Mouse (Mus musculus) CD4-positive helper T cell, adult 2 months (primary cell): Measurements from ENCODE around the gene Vmn2r7.
"Not testable (repeated sequence)": the region's sequence is repeated elsewhere in the genome, so short reads cannot be mapped to it uniquely, and the experiment has no call there.

Source experiments
- DNase-seq: peaks from one replicate; pipeline ENCODE4 v3.0.0-alpha.2; 2012; ENCODE audit warnings: low read depth, missing footprints, low spot score

Gene Vmn2r7

GRCm38 (mm10) chr3:64844665-64845064 lies at the start of gene Vmn2r7:
Vmn2r7 (minus strand) TSS chr3:64844765.
- DNase-seq = not testable (repeated sequence)

GRCm38 (mm10) chr3:64889725-64890124 lies 45.2 kb upstream of the Vmn2r7 start:
- no peak for DNase-seq

GRCm38 (mm10) chr3:64878199-64878977 lies 33.8 kb upstream of the Vmn2r7 start:
- DNase-seq = no peak

- DNase-seq = no peak
Observed at GRCm38 (mm10) chr3:64876669-64877068, 32.1 kb upstream of the Vmn2r7 start.

- no peak for DNase-seq
Observed at GRCm38 (mm10) chr3:64842881-64843280, 1.7 kb downstream of the Vmn2r7 start.

GRCm38 (mm10) chr3:64842299-64842698 lies 2.3 kb downstream of the Vmn2r7 start:
- peak; percentile 11 for DNase-seq

- DNase-seq = no peak
Observed at GRCm38 (mm10) chr3:64831134-64831533, 13.4 kb downstream of the Vmn2r7 start.

GRCm38 (mm10) chr3:64791245-64791591 lies 53.3 kb downstream of the Vmn2r7 start:
- DNase-seq = no peak

GRCm38 (mm10) chr3:64790509-64791244 lies 53.9 kb downstream of the Vmn2r7 start:
- DNase-seq = no peak

GRCm38 (mm10) chr3:64782901-64783300 lies 61.7 kb downstream of the Vmn2r7 start:
- DNase-seq = no peak

GRCm38 (mm10) chr3:64772132-64772531 lies 72.4 kb downstream of the Vmn2r7 start:
- no peak for DNase-seq

GRCm38 (mm10) chr3:64756145-64756544 lies 88.4 kb downstream of the Vmn2r7 start:
- DNase-seq = no peak

- DNase-seq = not testable (repeated sequence)
Observed at GRCm38 (mm10) chr3:64727187-64727970, 117.2 kb downstream of the Vmn2r7 start.

GRCm38 (mm10) chr3:64725736-64726135 lies 118.8 kb downstream of the Vmn2r7 start:
- not testable (repeated sequence) for DNase-seq

- DNase-seq = not testable (repeated sequence)
Observed at GRCm38 (mm10) chr3:64676069-64676468, 168.5 kb downstream of the Vmn2r7 start.
